Mouse (Mus musculus): Measurements from ENCODE around the gene Apoc4. TPM values are rescaled to one million over a fixed set of nuclear protein-coding genes. Genes with fewer than 3 reads are reported as not detected.
"Not testable (repeated sequence)": the region's sequence is repeated elsewhere in the genome, so short reads cannot be mapped to it uniquely, and the experiment has no call there.

Gene Apoc4
- polyA plus RNA-seq, 1 experiment from 2014 or later = not detected

- Histone ChIP-seq H3K27ac (replicated peaks) (no peak overlapping the region), H3K4me1 (peaks cover 60% of the 10 kb centered on the region), H3K27me3 (ENCODE audit: low read depth, poor library complexity, severe bottlenecking) (no peaks in the 10 kb centered on the region), H3K9me3 (replicated peaks) (peaks cover 7% of the 10 kb centered on the region), H3K4me3 (no peak overlapping the region), H3K36me3 (peaks cover 15% of the 10 kb centered on the region)
- 90% methylated on average over 34 of the region's 34 CpGs for WGBS
- no peak for DNase-seq (ENCODE audit: low spot score)
These were observed 15.1 kb upstream of the Apoc4 start for GRCm38 (mm10) chr7:19696336-19696873.

DNA sequence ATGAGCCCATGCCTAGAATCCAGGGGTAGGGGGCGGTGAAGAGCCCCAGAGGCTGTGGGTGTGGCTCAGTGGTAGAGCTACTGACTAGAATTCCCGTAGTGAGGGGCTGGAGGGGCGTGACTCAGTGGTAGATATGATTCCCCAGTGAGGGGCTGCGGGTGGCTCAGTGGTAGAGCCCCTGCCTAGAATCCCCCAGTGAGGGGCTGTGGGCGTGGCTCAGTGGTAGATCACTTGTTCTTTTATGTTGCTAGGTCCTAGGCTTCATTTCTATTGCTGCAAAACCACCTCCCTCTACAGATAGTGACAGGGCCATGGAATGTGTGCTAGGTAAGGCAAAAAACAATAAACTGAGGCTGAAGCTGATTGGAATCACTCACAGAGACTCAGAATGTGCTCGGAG lies 14.6 kb upstream of the Apoc4 start:
- no peak overlapping the region for H3K27ac ChIP-seq (replicated peaks)
- peaks cover 54% of the 10 kb centered on the region for H3K4me1 ChIP-seq
- H3K27me3 ChIP-seq (ENCODE audit: low read depth, poor library complexity, severe bottlenecking) = no peaks in the 10 kb centered on the region
- H3K36me3 ChIP-seq = peaks cover 14% of the 10 kb centered on the region
- no peak for DNase-seq (ENCODE audit: low spot score)
- WGBS = 79% methylated on average over 6 of the region's 6 CpGs
- no peak overlapping the region for H3K4me3 ChIP-seq
- H3K9me3 ChIP-seq (replicated peaks) = peaks cover 10% of the 10 kb centered on the region

DNA sequence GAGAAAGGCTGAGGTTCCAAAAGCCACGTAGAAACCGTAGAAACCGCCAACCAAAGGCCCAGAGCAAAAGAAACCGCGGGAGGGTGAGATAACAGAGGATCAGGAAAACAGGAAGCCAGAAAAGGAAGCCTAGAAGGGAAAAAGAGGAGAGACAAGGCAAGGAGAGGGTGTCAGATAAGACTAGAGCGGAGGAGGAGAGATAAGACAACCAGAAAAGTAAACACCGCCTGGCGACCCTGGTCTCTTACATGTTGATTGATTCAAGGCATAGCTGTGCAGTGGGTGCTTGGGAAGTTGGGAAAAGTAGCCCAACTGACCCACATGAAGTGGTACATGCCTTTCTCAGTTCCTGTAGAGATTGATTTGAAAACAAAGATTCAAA lies 13.9 kb upstream of the Apoc4 start:
- no peak for DNase-seq (ENCODE audit: low spot score)
- Histone ChIP-seq H3K27me3 (ENCODE audit: low read depth, poor library complexity, severe bottlenecking) (no peaks in the 10 kb centered on the region), H3K9me3 (replicated peaks) (peaks cover 10% of the 10 kb centered on the region), H3K4me1 (peaks cover 48% of the 10 kb centered on the region), H3K4me3 (no peak overlapping the region), H3K36me3 (peaks cover 14% of the 10 kb centered on the region), H3K27ac (replicated peaks) (no peak overlapping the region)
- WGBS = 51% methylated on average over 8 of the region's 8 CpGs

DNA sequence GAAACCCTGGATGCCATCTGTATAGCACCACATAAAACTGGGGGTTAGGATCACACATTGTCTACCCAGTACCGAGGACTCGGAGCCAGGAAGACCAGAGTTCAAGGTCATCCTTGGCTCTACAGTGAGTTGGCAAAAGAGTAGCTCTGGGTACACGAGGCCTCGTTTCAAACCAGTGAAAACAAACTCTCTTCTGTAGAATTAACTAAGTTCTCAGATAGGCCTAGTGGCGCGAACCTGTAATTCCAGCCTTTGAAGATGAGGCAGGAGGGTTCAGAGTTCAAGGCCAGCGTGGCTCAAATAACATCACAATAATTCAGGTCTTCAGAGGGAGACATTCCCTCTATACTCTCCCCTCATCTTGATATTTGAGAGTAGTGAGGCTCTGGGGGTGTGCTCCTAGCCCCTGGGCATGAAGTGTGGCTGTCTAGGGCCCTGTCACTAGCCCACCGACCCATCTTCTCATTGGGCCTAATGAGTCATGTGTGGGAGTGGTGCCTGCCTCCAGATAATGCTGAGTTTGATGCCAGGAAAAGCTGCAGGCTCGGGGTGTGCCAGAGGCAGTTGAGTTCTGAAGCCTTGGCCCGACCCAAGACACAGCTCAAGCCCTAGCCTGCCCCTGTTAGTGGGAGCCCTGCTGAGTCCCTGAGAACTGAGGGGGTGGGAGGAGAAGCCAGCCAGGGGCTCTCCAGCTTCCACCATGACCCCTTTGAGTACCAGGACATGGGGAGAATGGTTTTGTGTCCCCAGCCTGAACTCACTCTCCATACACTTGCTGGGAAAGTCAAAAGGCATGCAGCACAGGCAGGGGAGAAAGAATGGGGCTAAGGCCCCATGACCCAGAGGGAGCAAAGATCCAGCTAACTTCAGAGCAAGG lies 13.3 kb upstream of the Apoc4 start:
- Histone ChIP-seq H3K36me3 (peaks cover 14% of the 10 kb centered on the region), H3K9me3 (replicated peaks) (peaks cover 10% of the 10 kb centered on the region), H3K4me3 (no peak overlapping the region), H3K4me1 (peaks cover 43% of the 10 kb centered on the region), H3K27me3 (ENCODE audit: low read depth, poor library complexity, severe bottlenecking) (no peaks in the 10 kb centered on the region), H3K27ac (replicated peaks) (no peak overlapping the region)
- no peak for DNase-seq (ENCODE audit: low spot score)
- WGBS = 84% methylated on average over 10 of the region's 10 CpGs

DNA sequence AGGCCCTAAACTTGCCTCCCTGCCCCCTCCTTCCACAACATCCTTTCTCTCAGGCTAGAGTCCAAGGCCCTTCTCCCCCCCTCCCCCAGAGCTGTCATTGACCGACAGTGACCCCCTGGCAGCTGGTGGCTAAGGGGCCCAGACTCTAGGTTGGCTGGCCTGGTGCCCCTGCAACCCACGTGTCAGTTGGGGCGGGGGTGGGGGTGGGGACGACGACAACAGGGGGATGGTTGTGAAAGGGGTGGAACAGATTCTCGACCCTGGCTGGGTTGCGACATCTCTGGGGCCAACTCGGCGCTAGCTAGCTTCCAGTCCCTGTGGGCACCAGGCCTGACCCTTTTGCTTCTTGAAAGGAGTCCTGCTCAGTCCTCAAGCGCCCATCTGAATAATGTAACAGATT lies 12.1 kb upstream of the Apoc4 start:
- Histone ChIP-seq H3K27ac (replicated peaks) (peak overlapping the region; percentile 76), H3K27me3 (ENCODE audit: low read depth, poor library complexity, severe bottlenecking) (no peaks in the 10 kb centered on the region), H3K4me3 (no peak overlapping the region), H3K36me3 (peaks cover 14% of the 10 kb centered on the region), H3K4me1 (peaks cover 31% of the 10 kb centered on the region), H3K9me3 (replicated peaks) (peaks cover 10% of the 10 kb centered on the region)
- 37% methylated on average over 10 of the region's 10 CpGs for whole genome bisulfite sequencing
- no peak for DNase-seq (ENCODE audit: low spot score)

DNA sequence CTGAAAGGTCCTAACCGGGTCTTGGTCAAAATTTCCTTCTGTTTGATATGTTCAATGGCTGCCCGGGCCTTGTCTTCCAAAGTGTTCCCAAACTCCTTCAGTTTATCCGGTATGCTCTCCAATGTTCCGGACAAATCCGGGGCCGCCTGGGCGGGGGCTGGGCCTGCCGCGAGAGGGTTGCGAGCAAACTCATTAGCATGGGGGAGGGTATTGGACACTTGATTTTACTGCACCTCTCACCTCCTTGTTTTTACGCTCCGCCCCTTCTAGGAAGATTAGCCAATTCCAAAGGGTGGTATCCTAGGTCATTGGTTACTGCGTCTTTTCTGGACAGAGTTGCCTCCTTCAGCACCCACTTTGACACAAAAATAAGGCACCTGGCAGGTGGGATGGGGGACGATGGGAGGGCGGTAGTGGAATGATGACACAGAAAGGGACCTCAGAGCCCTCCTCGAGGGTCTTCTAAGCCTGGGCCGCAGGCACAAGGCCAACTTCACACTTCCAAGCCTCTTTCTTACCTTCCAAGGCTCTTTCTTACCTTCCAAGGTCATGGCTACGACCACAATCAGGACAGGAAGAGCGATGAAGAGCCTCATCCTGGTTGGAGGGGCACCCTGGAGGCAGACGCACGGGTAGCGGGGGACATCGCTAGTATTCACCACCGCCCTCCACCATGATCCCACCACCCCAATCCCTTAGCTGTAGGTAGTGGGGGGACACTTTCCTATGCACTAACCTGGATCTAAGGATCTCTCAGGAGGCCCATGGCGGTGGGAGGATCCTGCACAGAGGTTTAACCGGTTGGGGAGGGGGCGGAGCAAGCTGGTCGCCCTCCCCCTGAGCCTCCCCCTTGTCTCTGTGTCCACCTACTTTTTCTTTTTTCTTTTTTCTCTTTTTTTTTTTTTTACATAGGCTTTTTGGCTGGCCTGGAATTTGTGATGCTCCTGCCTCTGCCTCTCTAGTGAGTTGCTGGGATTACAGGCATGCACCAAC lies 10.9 kb upstream of the Apoc4 start, which contains the start of gene Apoc1:
Gene Apoc1, minus strand, starts transcription at position 788 of the 993 bp plus-strand sequence.
- no peak within 1 kb of the TSS for H3K4me3 ChIP-seq
- DNase-seq (ENCODE audit: low spot score) = no peak
- peak within 1 kb of the TSS; percentile 76 for H3K27ac ChIP-seq (replicated peaks)
- H3K27me3 ChIP-seq (ENCODE audit: low read depth, poor library complexity, severe bottlenecking) = no peaks in the 10 kb centered on the region
- peaks cover 14% of the 10 kb centered on the region for H3K36me3 ChIP-seq
- peaks cover 10% of the 10 kb centered on the region for H3K9me3 ChIP-seq (replicated peaks)
- peaks cover 23% of the 10 kb centered on the region for H3K4me1 ChIP-seq
- 48% methylated on average over 27 of the region's 28 CpGs for WGBS

DNA sequence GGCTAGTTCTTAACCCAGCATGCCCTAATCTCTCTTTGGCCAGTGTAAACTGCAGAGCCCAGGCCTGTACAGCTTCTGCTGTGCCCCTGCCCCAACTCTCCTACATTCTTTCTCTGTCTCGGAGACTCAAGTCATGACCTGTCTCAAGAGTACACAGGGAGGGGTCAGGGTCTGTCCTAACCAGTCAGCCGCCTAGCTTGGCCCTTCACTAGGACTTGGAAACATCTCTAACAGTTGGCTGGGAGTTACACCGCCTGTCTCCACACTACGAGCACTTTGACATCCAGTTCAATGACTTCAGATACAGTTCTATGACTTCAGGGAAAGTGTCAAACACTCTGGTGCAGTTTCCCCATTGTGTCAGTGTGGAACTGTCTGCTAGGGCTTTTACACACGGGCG lies 10.2 kb upstream of the Apoc4 start:
- WGBS = 81% methylated on average over 6 of the region's 6 CpGs
- Histone ChIP-seq H3K9me3 (replicated peaks) (peaks cover 5% of the 10 kb centered on the region), H3K4me3 (no peak overlapping the region), H3K36me3 (peaks cover 8% of the 10 kb centered on the region), H3K4me1 (peaks cover 23% of the 10 kb centered on the region), H3K27me3 (ENCODE audit: low read depth, poor library complexity, severe bottlenecking) (no peaks in the 10 kb centered on the region), H3K27ac (replicated peaks) (no peak overlapping the region)
- no peak for DNase-seq (ENCODE audit: low spot score)

GRCm38 (mm10) chr7:19690845-19691244 lies 9.6 kb upstream of the Apoc4 start:
- Histone ChIP-seq H3K36me3 (peaks cover 2% of the 10 kb centered on the region), H3K4me1 (peaks cover 23% of the 10 kb centered on the region), H3K4me3 (no peak overlapping the region), H3K27me3 (ENCODE audit: low read depth, poor library complexity, severe bottlenecking) (no peaks in the 10 kb centered on the region), H3K27ac (replicated peaks) (no peak overlapping the region), H3K9me3 (replicated peaks) (0 out of 2 replicates have a peak, but pooled peaks cover 3% of the 10 kb centered on the region)
- no peak for DNase-seq (ENCODE audit: low spot score)
- 86% methylated on average over 4 of the region's 4 CpGs for WGBS

- Histone ChIP-seq H3K4me3 (no peak overlapping the region), H3K9me3 (replicated peaks) (0 out of 2 replicates have a peak, but pooled peaks cover 3% of the 10 kb centered on the region), H3K4me1 (peaks cover 21% of the 10 kb centered on the region), H3K27ac (replicated peaks) (no peak overlapping the region), H3K36me3 (no peaks in the 10 kb centered on the region), H3K27me3 (ENCODE audit: low read depth, poor library complexity, severe bottlenecking) (no peaks in the 10 kb centered on the region)
- WGBS = 93% methylated on average over 2 of the region's 2 CpGs
- no peak for DNase-seq (ENCODE audit: low spot score)
These were observed 7.3 kb upstream of the Apoc4 start for GRCm38 (mm10) chr7:19688611-19689010.

- H3K4me1 ChIP-seq = peaks cover 16% of the 10 kb centered on the region
- H3K9me3 ChIP-seq (replicated peaks) = 0 out of 2 replicates have a peak, but pooled peaks cover 3% of the 10 kb centered on the region
- H3K4me3 ChIP-seq = no peak overlapping the region
- DNase-seq (ENCODE audit: low spot score) = no peak
- H3K36me3 ChIP-seq = no peaks in the 10 kb centered on the region
- 90% methylated on average over 10 of the region's 10 CpGs for WGBS
- no peak overlapping the region for H3K27ac ChIP-seq (replicated peaks)
- H3K27me3 ChIP-seq (ENCODE audit: low read depth, poor library complexity, severe bottlenecking) = no peaks in the 10 kb centered on the region
These were observed 6.8 kb upstream of the Apoc4 start for GRCm38 (mm10) chr7:19688101-19688500.

DNA sequence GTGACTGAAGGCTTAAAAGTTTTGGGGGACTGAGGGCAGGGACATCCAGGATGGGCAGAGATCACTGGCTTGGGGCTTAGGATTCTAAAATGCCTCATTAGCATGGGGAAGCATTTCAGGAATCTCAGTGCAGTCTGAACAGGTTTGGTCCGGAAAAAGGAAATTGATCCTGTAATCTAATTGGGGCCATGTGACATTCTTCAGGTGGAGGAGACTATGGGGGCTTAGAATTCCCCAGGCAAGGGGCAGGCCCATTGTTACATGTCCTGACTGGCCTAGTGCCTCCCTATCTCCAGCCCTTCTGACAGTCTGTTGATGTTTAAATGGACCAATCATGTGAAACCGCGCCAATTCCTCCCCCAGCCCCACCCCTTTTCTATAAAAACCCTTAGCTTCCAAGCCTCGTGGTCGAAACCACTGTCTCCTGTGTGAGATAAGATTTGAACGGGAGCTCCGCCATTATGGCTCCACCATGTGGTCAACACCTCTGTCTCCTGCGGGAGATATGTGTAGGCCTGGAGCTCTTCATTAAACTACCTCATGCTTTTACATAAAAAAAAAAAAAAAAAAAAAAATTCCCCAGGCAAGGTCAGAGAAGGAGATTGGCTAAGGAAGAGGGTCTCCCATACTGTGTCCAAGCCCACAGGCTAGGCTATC lies 5.8 kb upstream of the Apoc4 start:
- H3K36me3 ChIP-seq; H3K9me3 ChIP-seq (replicated peaks); H3K4me1 ChIP-seq; H3K27me3 ChIP-seq (ENCODE audit: low read depth, poor library complexity, severe bottlenecking); H3K4me3 ChIP-seq; H3K27ac ChIP-seq (replicated peaks); DNase-seq (ENCODE audit: low spot score): not testable (repeated sequence)
- WGBS = 85% methylated on average over 8 of the region's 8 CpGs

- 0 out of 2 replicates have a peak, but pooled peaks cover 3% of the 10 kb centered on the region for H3K9me3 ChIP-seq (replicated peaks)
- H3K4me3 ChIP-seq = no peak overlapping the region
- no peak overlapping the region for H3K27ac ChIP-seq (replicated peaks)
- peaks cover under 1% of the 10 kb centered on the region; the same call in 1 of the 2 replicates for H3K4me1 ChIP-seq
- no peak for DNase-seq (ENCODE audit: low spot score)
- WGBS = 91% methylated on average over 6 of the region's 6 CpGs
- no peaks in the 10 kb centered on the region for H3K36me3 ChIP-seq
- H3K27me3 ChIP-seq (ENCODE audit: low read depth, poor library complexity, severe bottlenecking) = no peaks in the 10 kb centered on the region
These were observed 5.2 kb upstream of the Apoc4 start for GRCm38 (mm10) chr7:19686521-19686920.
